Mouse (Mus musculus): ENCODE measurements around the gene Carm1.

- TF ChIP-seq CTCF (IDR thresholded peaks at IDR 0.05) (no peak), EP300 (IDR thresholded peaks at IDR 0.05) (no peak)
Observed at GRCm38 (mm10) chr9:21578226-21578625, 31.5 kb downstream of the Carm1 start.
